Mouse (Mus musculus): ENCODE measurements around the gene Wbp1l.

DNA sequence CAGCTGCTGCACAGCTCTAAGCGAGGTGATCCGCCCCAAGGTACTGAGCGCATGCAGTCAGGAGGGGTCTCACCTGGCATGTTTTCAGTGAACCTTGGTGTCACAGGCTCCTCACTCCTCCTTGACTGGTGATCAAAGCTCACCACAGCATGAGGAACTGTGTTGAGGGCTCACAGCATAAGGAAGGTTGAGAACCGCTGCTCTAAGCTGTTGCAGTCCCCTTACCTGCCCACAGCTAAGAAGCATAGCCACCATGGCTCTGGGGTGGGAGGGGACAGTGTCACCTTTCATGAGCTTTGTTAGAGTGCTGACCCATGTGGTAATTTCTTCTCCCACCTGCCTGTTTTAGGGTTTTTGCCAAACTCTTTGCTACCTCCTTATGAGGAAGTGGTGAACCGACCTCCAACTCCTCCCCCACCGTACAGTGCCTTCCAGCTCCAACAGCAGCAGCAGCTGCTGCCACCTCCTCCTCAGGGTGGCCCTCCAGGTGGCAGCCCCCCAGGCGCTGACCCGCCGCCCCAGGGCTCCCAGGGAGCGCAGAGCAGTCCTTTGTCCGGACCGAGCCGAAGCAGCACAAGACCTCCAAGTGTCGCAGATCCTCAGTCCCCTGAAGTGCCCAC, 54.8 kb downstream of the Wbp1l start:
- TF ChIP-seq GATA1 (IDR thresholded peaks at IDR 0.05; ENCODE audit: low read length) (no peak), TAL1 (IDR thresholded peaks at IDR 0.05; ENCODE audit: low read length) (no peak)
